Mouse (Mus musculus): ENCODE results near the gene D3Ertd254e.
"Not testable (repeated sequence)": the region's sequence is repeated elsewhere in the genome, so short reads cannot be mapped to it uniquely, and the experiment has no call there.

D3Ertd254e gene

GRCm38 (mm10) chr3:36150934-36151686 is at the start of gene D3Ertd254e:
Gene D3Ertd254e, plus strand, starts transcription at chr3:36151017.
- DNase-seq (ENCODE audit: low read depth, low spot score), result peak; percentile 82

- no peak for DNase-seq (ENCODE audit: low read depth, low spot score)
Measured at GRCm38 (mm10) chr3:36116076-36116475, 34.7 kb upstream of the D3Ertd254e start.

GRCm38 (mm10) chr3:36119684-36120548 is 30.9 kb upstream of the D3Ertd254e start:
- no peak for DNase-seq (ENCODE audit: low read depth, low spot score)

- not testable (repeated sequence) for DNase-seq (ENCODE audit: low read depth, low spot score)
Measured at GRCm38 (mm10) chr3:36126176-36126575, 24.6 kb upstream of the D3Ertd254e start.

GRCm38 (mm10) chr3:36136152-36136551 is 14.7 kb upstream of the D3Ertd254e start:
- no peak for DNase-seq (ENCODE audit: low read depth, low spot score)

GRCm38 (mm10) chr3:36137560-36137959 is 13.3 kb upstream of the D3Ertd254e start:
- peak; percentile 49 for DNase-seq (ENCODE audit: low read depth, low spot score)

GRCm38 (mm10) chr3:36138171-36138660 is 12.6 kb upstream of the D3Ertd254e start:
- DNase-seq (ENCODE audit: low read depth, low spot score), result no peak

GRCm38 (mm10) chr3:36138996-36139395 is 11.8 kb upstream of the D3Ertd254e start:
- no peak for DNase-seq (ENCODE audit: low read depth, low spot score)

GRCm38 (mm10) chr3:36150537-36150933 is 282 bp upstream of the D3Ertd254e start:
- DNase-seq (ENCODE audit: low read depth, low spot score), result no peak

GRCm38 (mm10) chr3:36155268-36155667 is 4.5 kb downstream of the D3Ertd254e start:
- DNase-seq (ENCODE audit: low read depth, low spot score), result no peak

GRCm38 (mm10) chr3:36170670-36171210 is 19.9 kb downstream of the D3Ertd254e start:
- DNase-seq (ENCODE audit: low read depth, low spot score), result no peak

- DNase-seq (ENCODE audit: low read depth, low spot score), result no peak
Measured at GRCm38 (mm10) chr3:36171348-36171747, 20.5 kb downstream of the D3Ertd254e start.

GRCm38 (mm10) chr3:36173761-36174160 is 22.9 kb downstream of the D3Ertd254e start:
- DNase-seq (ENCODE audit: low read depth, low spot score), result no peak

- DNase-seq (ENCODE audit: low read depth, low spot score), result peak; percentile 23
Measured at GRCm38 (mm10) chr3:36181519-36181918, 30.7 kb downstream of the D3Ertd254e start.

GRCm38 (mm10) chr3:36186510-36186909 is 35.7 kb downstream of the D3Ertd254e start:
- DNase-seq (ENCODE audit: low read depth, low spot score), result no peak

GRCm38 (mm10) chr3:36189243-36189642 is 38.4 kb downstream of the D3Ertd254e start:
- DNase-seq (ENCODE audit: low read depth, low spot score), result no peak

GRCm38 (mm10) chr3:36201098-36201497 is 50.3 kb downstream of the D3Ertd254e start:
- no peak for DNase-seq (ENCODE audit: low read depth, low spot score)

GRCm38 (mm10) chr3:36202932-36203331 is 52.1 kb downstream of the D3Ertd254e start:
- DNase-seq (ENCODE audit: low read depth, low spot score), result no peak

- DNase-seq (ENCODE audit: low read depth, low spot score), result no peak
Measured at GRCm38 (mm10) chr3:36207520-36208264, 56.9 kb downstream of the D3Ertd254e start.

GRCm38 (mm10) chr3:36209776-36210555 is 59.1 kb downstream of the D3Ertd254e start:
- peak; percentile 40 for DNase-seq (ENCODE audit: low read depth, low spot score)

- no peak for DNase-seq (ENCODE audit: low read depth, low spot score)
Measured at GRCm38 (mm10) chr3:36210939-36211338, 60.1 kb downstream of the D3Ertd254e start.

Data from CD4-positive helper T cell, adult 2 months (primary cell).